Mouse (Mus musculus) embryonic fibroblast, embryonic 13.5 days (primary cell): Measurements from ENCODE around the gene Upk1a. TPM values are rescaled to one million over a fixed set of nuclear protein-coding genes. Genes with fewer than 3 reads are reported as not detected.
A peak's percentile ranks its signal among the peaks of the same experiment; 100 is the strongest.

ENCODE experiments used
- H3K27ac ChIP-seq: 2 replicates; pipeline ENCODE4 v1.5.1; 2012; ENCODE audit warnings: low read length, control low read depth, inconsistent platforms; ENCODE audit not compliant: insufficient read depth
- H3K4me1 ChIP-seq: 2 replicates; pipeline ENCODE4 v1.6.1; 2011; ENCODE audit warnings: low read length; ENCODE audit not compliant: control insufficient read depth, insufficient read depth
- H3K4me3 ChIP-seq: 2 replicates; pipeline ENCODE4 v1.5.1; 2011; ENCODE audit warnings: mild to moderate bottlenecking, control low read depth, low read length; ENCODE audit not compliant: insufficient read depth
- CTCF ChIP-seq: IDR thresholded peaks from 2 replicates; pipeline ENCODE4 v1.5.1; 2011; ENCODE audit warnings: mild to moderate bottlenecking, control low read depth, low read length, moderate library complexity, borderline replicate concordance; ENCODE audit not compliant: insufficient read depth
- POLR2A ChIP-seq: IDR thresholded peaks from 2 replicates; pipeline ENCODE4 v1.6.1; 2011; ENCODE audit warnings: low read depth, mild to moderate bottlenecking, control low read depth, low read length, moderate library complexity
- polyA plus RNA-seq: library from polyadenylated mRNA; stranded (reverse); fragments of >200 nt; gene quantifications from 2 replicates; pipeline ENCODE4 v1.2.4, GENCODE M21; 2011; ENCODE audit warnings: low read depth; ENCODE audit not compliant: missing spikeins, insufficient read length

The Upk1a gene
- polyA plus RNA-seq, 1 experiment = 0.49 TPM

DNA sequence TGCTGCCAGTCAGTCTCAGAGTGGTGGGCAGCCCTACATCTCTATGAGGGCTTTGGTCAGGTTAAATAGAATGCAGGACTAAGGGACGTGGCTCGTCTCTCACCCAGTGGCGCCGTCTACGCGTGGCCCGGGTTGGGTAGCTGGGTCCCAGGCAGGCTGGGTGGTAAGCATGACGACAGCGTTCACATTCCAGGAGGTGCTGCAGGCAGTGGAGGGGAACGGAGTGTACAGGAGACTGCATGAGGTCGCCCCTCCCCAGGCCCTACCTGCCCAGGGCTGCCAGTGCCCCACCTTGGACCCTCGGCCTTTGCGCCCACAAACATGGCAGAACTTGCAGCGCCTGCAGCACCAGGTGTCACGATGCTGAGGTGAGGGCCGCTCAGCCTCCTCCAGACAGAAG is 31.1 kb downstream of the Upk1a start:
- Histone ChIP-seq H3K4me3 (no peak overlapping the region), H3K27ac (no peak overlapping the region), H3K4me1 (no peaks in the 10 kb centered on the region)
- TF ChIP-seq POLR2A = no peak
- no peak for TF ChIP-seq CTCF

DNA sequence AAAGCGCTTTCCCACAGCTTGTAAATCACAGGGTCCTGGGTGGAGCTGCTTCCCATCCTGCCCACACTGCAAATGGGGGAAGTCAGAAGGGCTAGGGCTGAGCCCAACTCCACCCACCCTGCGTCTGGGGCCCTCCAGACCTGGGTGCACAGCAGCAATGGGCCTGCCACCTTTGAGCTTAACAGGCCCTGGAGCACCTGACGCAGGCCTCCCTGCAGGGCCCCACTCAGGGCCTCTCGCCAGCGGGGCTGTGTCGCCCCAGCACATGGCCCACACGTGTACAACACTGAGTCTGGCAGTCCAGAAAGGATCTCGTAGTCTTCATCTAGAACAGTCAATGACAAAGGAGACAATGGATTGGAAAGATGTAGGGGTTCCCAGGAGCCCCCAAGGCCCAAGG is 32.7 kb downstream of the Upk1a start:
- H3K4me1 ChIP-seq = no peaks in the 10 kb centered on the region
- TF ChIP-seq CTCF (no peak), POLR2A (no peak)

DNA sequence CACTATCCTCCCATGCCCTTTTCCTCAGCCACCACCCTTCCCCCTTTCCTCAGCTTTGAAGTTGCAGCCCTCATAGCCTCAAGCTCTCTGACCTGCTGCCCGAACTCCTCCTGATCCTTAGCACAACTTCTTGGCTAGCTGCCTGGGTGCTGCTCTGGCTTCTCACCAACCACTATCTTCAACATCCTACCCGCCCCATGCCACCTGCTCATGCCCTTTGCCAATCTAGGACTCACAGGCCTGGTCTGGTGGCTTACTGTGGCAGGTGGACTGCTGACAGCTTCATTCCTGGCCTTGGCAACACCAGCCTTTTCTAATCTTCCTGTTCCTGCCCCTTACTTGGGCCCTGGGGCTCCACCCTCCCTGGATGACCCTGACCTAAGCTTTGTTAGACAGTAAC is 39.7 kb downstream of the Upk1a start:
- no peak for TF ChIP-seq CTCF
- TF ChIP-seq POLR2A = no peak
- Histone ChIP-seq H3K4me1 (no peaks in the 10 kb centered on the region), H3K4me3 (no peak overlapping the region), H3K27ac (no peak overlapping the region)

More for the DNA sequence above, 32.7 kb downstream of the Upk1a start:
- H3K27ac ChIP-seq = no peak overlapping the region
- H3K4me3 ChIP-seq = no peak overlapping the region

DNA sequence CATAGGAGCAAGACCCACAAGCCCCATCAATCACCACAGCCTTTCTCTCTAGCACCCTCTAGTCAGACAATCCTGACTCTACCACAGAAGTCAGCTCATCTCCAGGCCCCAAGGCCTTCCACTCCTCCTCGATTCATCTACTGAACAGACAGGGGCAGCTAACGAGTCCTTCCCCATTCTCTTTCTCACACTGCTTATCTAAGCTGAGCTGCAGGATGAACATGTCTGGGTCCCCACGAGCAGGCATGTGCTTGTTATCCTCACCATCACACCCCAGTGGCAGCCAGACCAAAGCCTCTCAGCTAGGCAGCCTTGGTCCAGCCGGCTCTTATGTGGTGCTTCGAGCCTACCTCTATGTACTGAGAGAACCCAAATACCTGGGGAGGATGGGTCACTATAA is 40.3 kb downstream of the Upk1a start:
- Histone ChIP-seq H3K4me1 (no peaks in the 10 kb centered on the region), H3K27ac (no peak overlapping the region), H3K4me3 (no peak overlapping the region)
- TF ChIP-seq POLR2A = no peak
- no peak for TF ChIP-seq CTCF

DNA sequence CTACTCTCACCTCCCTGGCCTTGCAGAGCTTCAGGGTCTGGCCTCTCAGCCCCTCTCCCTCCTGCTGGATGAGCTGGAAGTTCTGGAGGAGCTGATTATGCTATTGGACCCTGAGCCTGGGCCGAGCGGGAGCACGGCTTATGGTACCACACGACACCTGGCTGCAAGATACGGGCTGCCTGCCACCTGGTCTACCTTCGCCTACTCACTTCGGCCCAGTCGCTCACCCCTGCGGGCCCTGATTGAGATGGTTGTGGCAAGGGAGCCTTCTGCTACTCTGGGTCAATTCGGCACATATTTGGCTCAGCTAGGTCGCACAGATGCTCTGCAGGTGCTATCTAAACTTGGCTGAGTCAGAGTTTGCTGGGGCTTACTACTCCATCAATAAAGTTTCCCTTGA is 45.1 kb downstream of the Upk1a start:
- TF ChIP-seq POLR2A (no peak), CTCF (no peak)
- 0 out of 2 replicates have a peak, but pooled peaks cover 2% of the 10 kb centered on the region for H3K4me1 ChIP-seq
- no peak overlapping the region for H3K4me3 ChIP-seq

DNA sequence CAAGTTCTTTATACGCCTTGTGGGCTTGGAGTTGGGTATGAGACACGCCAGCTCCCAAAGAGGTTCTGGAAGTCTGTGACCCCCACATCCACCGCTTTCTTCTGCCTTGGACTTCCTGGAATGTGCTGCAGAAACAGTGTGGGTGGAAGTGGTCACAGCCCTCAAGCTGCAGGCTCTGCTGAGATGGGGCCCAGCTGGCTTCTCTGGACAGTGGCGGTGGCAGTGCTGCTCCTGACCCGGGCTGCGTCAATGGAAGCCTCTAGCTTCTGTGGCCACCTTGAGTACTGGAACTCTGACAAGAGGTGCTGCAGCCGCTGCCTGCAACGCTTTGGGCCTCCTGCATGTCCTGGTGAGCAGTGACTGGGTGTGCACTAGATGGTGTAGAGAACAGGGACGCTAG is 46.6 kb downstream of the Upk1a start:
- Histone ChIP-seq H3K4me1 (0 out of 2 replicates have a peak, but pooled peaks cover 2% of the 10 kb centered on the region), H3K27ac (no peak overlapping the region), H3K4me3 (no peak overlapping the region)
- TF ChIP-seq CTCF (no peak), POLR2A (no peak)

More for the DNA sequence above, 45.1 kb downstream of the Upk1a start:
- H3K27ac ChIP-seq = no peak overlapping the region

DNA sequence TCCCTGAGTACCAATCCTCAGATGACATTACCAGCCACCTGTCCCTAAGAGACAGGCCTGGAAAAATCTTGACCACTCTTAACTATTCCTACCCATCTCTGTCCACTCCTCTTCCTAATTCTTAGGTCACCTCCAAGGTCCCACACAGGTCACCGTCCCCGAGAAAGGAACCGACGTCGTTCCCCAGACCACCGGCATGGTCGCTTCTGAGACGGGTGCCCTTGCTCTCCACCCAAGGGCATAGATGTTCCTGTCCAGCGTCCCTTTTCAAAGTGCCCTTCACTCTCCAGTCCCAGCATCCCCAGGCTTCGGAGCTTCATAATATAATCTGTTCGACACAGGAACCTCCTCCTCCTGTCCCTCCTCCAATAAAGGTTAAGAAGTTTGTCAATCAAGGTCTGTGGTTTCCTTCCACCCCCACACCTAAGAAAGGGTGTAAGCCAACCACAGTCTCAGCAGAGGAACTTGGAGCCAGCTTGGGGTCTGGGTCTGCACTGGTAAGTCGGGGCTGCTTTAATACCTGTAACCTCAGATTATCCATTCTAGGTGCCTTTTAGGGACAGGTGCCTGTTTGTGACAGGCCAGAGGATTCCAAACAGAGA is 47.6 kb downstream of the Upk1a start, which contains the start of gene Igflr1:
Gene Igflr1 (plus strand): TSS at position 458 of the 602 bp plus-strand sequence.
- no peak within 1 kb of the TSS for H3K27ac ChIP-seq
- TF ChIP-seq CTCF (no peak), POLR2A (no peak)
- H3K4me3 ChIP-seq = no peak within 1 kb of the TSS
- H3K4me1 ChIP-seq = 0 out of 2 replicates have a peak, but pooled peaks cover 2% of the 10 kb centered on the region

DNA sequence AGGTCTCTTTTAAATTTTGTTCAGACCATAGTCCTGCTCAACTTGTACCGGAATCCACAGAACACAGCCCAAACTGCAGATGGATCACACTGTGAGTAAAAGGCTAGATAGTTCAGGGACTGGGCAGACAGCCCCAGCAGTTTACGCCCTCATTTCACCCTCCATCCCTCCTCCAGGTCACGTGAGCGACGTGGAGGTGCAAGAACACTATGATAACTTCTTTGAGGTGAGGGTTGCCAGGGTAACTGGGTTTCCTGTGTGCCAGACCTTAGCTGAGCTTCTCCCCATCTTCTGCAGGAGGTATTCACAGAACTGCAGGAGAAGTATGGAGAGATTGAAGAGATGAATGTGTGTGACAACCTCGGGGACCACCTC is 48.8 kb downstream of the Upk1a start:
- TF ChIP-seq POLR2A (no peak), CTCF (no peak)
- H3K4me3 ChIP-seq = peak overlapping the region; percentile 74

DNA sequence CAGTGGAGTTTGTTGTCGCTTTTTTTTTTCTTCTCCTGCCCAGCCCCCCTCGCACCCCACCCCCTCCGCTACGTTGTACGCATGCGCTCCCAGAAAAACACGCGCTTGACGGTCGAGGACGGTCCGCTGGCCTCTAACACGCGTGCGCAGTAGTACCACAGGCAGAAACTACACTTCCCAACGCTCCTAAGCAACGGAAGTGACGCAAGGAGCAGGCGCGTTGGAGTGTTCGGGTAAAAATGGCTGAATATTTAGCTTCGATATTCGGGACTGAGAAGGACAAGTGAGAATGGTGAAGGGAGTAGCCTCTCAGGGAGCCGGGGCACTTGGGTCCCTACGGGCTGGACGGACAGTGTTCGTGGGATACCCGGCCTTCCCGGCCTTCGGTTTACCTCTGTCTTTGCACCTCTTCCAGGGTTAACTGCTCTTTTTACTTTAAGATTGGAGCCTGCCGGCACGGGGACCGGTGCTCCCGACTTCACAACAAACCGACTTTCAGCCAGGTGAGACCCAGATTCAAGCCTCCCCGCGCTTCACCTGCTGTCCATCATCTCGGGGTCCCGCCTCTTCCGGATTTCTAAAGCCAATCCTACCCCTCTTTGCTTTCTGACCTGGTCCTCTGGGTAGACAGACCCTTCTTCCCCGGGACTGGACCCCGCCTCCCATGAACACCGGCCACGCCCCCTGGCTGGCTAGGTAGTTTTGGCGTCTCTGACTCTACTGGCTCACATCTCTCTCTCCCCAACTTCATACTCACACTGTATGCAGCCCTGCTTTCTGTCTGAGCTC is 49.3 kb downstream of the Upk1a start, which contains the start of the genes U2af1l4, Gm49396 and Psenen:
Gene U2af1l4 (plus strand): TSS at position 185 of the 789 bp plus-strand sequence.
Gene Gm49396 (plus strand): TSS at position 228 of the 789 bp plus-strand sequence.
Gene Psenen (minus strand): TSS at position 511 of the 789 bp plus-strand sequence.
- TF ChIP-seq POLR2A (peak; percentile 44), CTCF (no peak)
- 0 out of 2 replicates have a peak, but pooled peaks cover 2% of the 10 kb centered on the region for H3K4me1 ChIP-seq
- peak within 1 kb of the TSS; percentile 70 for H3K27ac ChIP-seq
- H3K4me3 ChIP-seq = peak within 1 kb of the TSS; percentile 80

More for the DNA sequence above, 48.8 kb downstream of the Upk1a start:
- no peak overlapping the region for H3K27ac ChIP-seq
- 0 out of 2 replicates have a peak, but pooled peaks cover 2% of the 10 kb centered on the region for H3K4me1 ChIP-seq
